Mouse (Mus musculus) layer of hippocampus, adult 2 months (tissue): Measurements from ENCODE around the gene Lrrk1. TPM values are rescaled to one million over a fixed set of nuclear protein-coding genes. Genes with fewer than 3 reads are reported as not detected.

Experiments used
- DNase-seq, 2 experiments: peaks; one replicate each; pipeline ENCODE4 v3.0.0; 2022; ENCODE audit warnings: low spot score in 2 of 2
- H3K27ac ChIP-seq: fragments of 200-600 bp; 2 replicates; pipeline ENCODE4 v1.8.1; 2022
- H3K4me3 ChIP-seq: fragments of 200-600 bp; 2 replicates; pipeline ENCODE4 v1.8.1; 2022; ENCODE audit warnings: mild to moderate bottlenecking
- CTCF ChIP-seq: fragments of 200-600 bp; conservative IDR thresholded peaks from 2 replicates; pipeline ENCODE4 v1.8.1; 2022; ENCODE audit warnings: antibody characterized with exemption, mild to moderate bottlenecking, moderate library complexity
- total RNA-seq, 2 experiments: library from RNA; stranded (reverse); gene quantifications; 2 replicates each; pipeline ENCODE4 v1.2.3; 2021

Gene Lrrk1
- total RNA-seq, 2 experiments from 2014 or later: 2.5 to 3.1 TPM

DNA sequence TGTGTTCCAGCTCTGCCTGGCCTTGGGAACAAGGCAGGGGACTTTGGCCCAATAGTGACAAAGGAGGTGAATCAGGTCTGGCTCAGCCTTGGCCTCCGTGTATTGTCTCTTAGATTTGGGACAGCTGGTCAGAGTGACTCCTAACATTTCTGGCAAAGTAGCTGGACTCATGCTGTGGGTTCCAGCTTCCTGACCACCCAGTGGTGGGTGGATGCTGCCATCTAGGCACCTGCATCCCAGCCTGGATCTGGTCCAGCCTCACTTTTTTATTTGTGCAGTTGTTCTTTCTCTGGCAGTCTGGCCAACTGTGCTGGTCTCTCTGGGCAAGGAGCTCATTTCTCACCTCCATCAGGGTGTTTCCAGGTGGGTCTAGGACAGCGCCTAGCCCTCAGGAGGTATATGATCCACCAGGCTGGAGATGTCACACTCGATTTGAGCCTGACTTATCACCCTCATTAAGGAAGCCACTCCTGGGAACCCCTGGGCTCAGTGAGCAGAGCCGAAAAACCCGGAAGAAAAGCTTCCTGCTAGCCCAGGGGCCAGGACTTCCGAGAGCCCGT is 144.3 kb downstream of the Lrrk1 start:
- no peak overlapping the region for H3K27ac ChIP-seq
- DNase-seq: no peak
- TF ChIP-seq CTCF: no peak
- no peak overlapping the region for H3K4me3 ChIP-seq

- DNase-seq: no peak
- no peak overlapping the region for H3K27ac ChIP-seq
- no peak for TF ChIP-seq CTCF
- H3K4me3 ChIP-seq: no peak overlapping the region
These were observed 146.2 kb downstream of the Lrrk1 start for GRCm38 (mm10) chr7:66241855-66242412.

GRCm38 (mm10) chr7:66238157-66238556 is 150.0 kb downstream of the Lrrk1 start:
- no peak for TF ChIP-seq CTCF

GRCm38 (mm10) chr7:66233947-66234516 is 154.1 kb downstream of the Lrrk1 start:
- no peak for DNase-seq
- no peak overlapping the region for H3K4me3 ChIP-seq
- no peak for TF ChIP-seq CTCF
- no peak overlapping the region for H3K27ac ChIP-seq

More at GRCm38 (mm10) chr7:66238157-66238556, 150.0 kb downstream of the Lrrk1 start:
- H3K27ac ChIP-seq: no peak overlapping the region
- no peak for DNase-seq
- H3K4me3 ChIP-seq: no peak overlapping the region

DNA sequence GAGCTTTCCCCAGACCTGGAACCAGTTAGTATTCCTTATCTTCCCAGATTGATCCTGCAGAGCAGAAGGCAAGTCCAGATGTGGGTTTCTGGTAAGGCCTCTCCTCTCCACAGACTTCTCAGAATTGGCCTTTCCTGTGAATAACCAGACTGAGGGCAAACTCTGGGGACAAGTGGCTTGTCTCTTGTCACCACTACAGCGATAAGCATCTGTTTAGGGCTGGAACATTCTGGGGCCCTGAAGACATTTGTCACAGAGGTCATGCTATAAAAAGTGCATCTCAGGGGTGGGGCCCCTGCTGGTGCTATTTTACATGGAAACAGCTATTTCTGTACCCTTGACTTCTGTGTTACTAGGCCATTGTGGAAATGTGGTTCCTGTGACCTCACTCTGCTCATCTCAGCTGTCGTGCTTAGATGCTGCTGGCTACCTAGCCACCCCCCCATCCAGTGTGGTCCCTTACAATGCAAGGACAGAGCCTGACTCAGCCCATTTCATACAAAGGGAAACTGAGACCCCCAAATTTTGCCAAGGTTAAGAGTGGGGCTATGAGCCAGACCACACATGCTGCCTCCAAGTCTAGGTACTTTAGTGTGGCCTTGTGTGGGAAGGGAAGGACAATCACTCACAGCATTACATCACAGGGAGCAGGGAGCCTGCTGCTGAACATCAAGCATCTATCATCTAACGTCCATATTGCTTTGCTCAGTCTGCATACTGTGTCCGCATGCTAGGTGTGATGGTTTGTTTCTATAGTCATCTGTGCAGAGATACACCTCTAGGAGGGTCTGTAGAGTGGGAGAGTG is 154.8 kb downstream of the Lrrk1 start:
- Histone ChIP-seq H3K27ac (no peak overlapping the region), H3K4me3 (no peak overlapping the region)
- DNase-seq: no peak
- no peak for TF ChIP-seq CTCF

- Histone ChIP-seq H3K27ac (no peak overlapping the region; the same call in 1 of the 2 replicates), H3K4me3 (no peak overlapping the region)
- DNase-seq: no peak
- TF ChIP-seq CTCF: no peak
These were observed 156.3 kb downstream of the Lrrk1 start for GRCm38 (mm10) chr7:66231861-66232260.

GRCm38 (mm10) chr7:66230638-66231550 is 157.3 kb downstream of the Lrrk1 start:
- Histone ChIP-seq H3K27ac (peak overlapping the region; percentile 85), H3K4me3 (no peak overlapping the region)
- peak; percentile 21 to 34 for DNase-seq
- no peak for TF ChIP-seq CTCF

- no peak for DNase-seq
These were observed 157.9 kb downstream of the Lrrk1 start for GRCm38 (mm10) chr7:66230246-66230637.

GRCm38 (mm10) chr7:66229433-66229832 is 158.7 kb downstream of the Lrrk1 start:
- peak overlapping the region; percentile 85; the same call in 1 of the 2 replicates for H3K27ac ChIP-seq

More at GRCm38 (mm10) chr7:66230246-66230637, 157.9 kb downstream of the Lrrk1 start:
- TF ChIP-seq CTCF: no peak
- Histone ChIP-seq H3K4me3 (no peak overlapping the region), H3K27ac (peak overlapping the region; percentile 85)

DNA sequence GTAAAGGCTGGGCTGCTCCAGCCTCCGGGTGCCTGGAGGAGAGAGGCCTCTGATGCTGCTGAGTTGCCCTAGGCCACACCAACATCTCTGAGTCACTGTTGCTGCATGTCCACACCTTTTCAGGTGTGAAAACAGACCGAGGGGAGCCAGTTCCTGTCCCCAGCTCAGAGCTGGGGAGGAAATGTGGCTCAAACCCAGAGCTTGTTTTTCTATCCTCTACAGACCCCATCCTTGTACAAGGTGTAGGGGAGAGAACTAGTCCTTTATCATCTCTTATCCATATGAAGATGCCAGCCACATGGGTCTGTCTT is 159.6 kb downstream of the Lrrk1 start:
- Histone ChIP-seq H3K4me3 (no peak overlapping the region), H3K27ac (no peak overlapping the region)
- no peak for DNase-seq
- TF ChIP-seq CTCF: no peak

More at GRCm38 (mm10) chr7:66229433-66229832, 158.7 kb downstream of the Lrrk1 start:
- no peak for DNase-seq
- TF ChIP-seq CTCF: no peak
- H3K4me3 ChIP-seq: no peak overlapping the region

DNA sequence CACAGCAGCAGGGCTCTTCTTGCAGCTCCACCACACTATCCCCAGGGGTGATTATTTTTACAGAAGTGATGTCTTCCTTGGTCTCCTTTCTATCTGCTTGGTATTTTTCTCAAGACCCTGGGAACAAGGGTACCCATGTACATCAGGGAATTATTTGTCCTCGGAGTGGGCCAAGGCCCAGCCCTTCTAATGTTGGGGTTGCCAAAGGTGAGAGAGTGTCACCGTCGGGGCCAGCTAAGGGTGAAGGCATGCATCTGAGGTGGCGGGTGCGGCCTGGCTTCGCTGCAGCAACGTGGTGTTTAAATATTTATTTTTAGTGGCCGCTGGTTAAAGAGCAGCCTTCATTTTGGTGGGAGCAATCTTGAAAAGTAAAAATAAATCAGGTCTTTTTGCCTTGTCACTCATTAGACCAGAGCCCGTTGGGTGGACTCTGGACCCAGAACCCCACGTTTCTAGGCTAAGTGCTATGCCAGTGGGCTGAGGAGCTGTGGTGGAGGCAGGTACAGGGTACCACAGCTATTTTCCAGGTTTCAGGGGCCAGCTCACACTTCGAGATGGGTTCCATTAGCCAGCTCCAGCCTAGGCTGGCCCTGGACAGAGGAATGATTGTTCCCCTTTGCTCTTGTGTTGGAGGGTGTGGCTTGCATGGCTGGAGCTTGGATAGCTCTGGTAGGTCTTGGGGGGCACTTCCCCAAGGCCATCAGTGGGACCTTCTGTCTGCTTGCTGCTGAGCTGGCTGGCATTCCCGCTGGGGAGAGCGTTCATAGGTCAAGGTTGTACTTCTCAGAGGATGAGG is 160.1 kb downstream of the Lrrk1 start:
- no peak for DNase-seq
- Histone ChIP-seq H3K27ac (no peak overlapping the region), H3K4me3 (no peak overlapping the region)
- no peak for TF ChIP-seq CTCF

DNA sequence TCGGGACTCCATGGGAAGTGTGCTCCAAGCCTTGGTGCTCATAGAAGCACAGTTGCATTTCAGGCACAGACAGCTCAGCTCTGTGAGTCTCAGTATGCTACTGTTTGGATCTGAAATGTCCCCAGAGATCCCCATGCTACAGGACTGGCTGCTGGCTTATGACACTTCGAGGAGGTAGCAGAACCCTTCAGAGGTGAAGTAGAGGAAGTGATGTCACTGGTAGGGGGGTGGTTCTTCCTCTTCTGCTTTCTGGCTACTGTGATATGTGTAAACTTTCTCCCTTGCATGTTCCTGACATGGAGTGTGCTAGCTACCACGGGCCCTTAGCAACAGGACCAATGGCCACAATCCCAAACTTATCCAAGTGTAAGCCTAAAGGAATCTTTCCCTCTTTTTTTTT is 162.3 kb downstream of the Lrrk1 start:
- DNase-seq: no peak
- Histone ChIP-seq H3K4me3 (no peak overlapping the region), H3K27ac (no peak overlapping the region)
- TF ChIP-seq CTCF: no peak
